19 mouse cellular contexts compared by ENCODE assay signal in genomic region chr3:30016766-30017165, GRCm38 (mm10).
"Had no signal": no experiment of that assay in that cellular context is flagged by ENCODE, and none has a peak within 500 bp of the region (broad histone marks: within the 10 kb centered on the region; RNA-seq: fewer than 3 reads in every experiment).

No protein-coding gene starts in this region.

- ATAC-seq: intestine, postnatal 0 days; lung, postnatal 0 days; midbrain, embryonic 13.5 days had no signal

- H3K9ac ChIP-seq: liver, embryonic 13.5 days; lung, embryonic 14.5 days; midbrain, embryonic 13.5 days; neural tube, embryonic 12.5 days; neural tube, embryonic 15.5 days had no signal

- H3K4me3 ChIP-seq: left cerebral cortex, adult 2 months; liver, embryonic 13.5 days; midbrain, embryonic 13.5 days; neural tube, embryonic 12.5 days; neural tube, embryonic 15.5 days had no signal

- H3K4me2 ChIP-seq: liver, embryonic 13.5 days; lung, embryonic 14.5 days; midbrain, embryonic 13.5 days; neural tube, embryonic 12.5 days; neural tube, embryonic 15.5 days had no signal

- H3K27me3 ChIP-seq: neural tube, embryonic 12.5 days had no signal

- H3K36me3 ChIP-seq: liver, embryonic 13.5 days; midbrain, embryonic 13.5 days; neural tube, embryonic 12.5 days; neural tube, embryonic 15.5 days had no signal

- H3K27ac ChIP-seq: kidney, postnatal 0 days; left cerebral cortex, adult 2 months; liver, embryonic 13.5 days; macrophage; midbrain, embryonic 13.5 days; neural tube, embryonic 12.5 days; neural tube, embryonic 15.5 days had no signal

- H3K4me1 ChIP-seq: liver, embryonic 13.5 days had no signal

- H3K9me3 ChIP-seq: liver, embryonic 13.5 days; midbrain, embryonic 13.5 days; neural tube, embryonic 12.5 days; neural tube, embryonic 15.5 days had no signal

- DNase-seq: kidney, adult 8-10 months; kidney, postnatal 36 days; layer of hippocampus, postnatal 36 days; left cerebral cortex, postnatal 4 days; liver, embryonic 13.5 days; lung, embryonic 14.5 days; right cerebral cortex, adult 18-20 months; right cerebral cortex, postnatal 25 days; spleen, adult 18-20 months; thymus, adult 18-20 months; thymus, postnatal 36 days had no signal
